Mouse (Mus musculus): ENCODE measurements at regions not wholly inside any gene's neighbourhood (a gene's known extent, or its start where the extent isn't known, plus 50 kb on each side); places are given as distances from the start of the nearest gene placed in this dataset.

DNA sequence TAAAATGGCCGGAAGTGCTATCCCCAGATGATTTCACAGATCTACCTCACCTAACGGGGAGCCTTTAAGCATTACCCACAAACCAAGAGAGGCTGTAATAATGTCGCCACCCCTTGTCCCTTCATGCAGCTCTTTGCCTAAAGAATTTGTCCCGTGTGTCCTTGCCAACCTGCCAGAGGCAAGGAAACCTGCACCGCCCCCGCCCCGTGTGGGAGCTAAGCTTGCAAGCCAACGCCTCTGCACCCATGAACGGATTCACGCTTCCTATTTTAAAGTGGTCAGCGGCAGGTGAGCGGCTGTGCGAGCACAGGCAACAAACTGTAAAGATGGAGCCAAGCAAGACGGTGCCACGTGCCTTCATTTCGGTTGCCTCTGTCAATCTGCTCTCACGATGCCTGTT is 63.1 kb downstream of the Gm11011 start:
- WGBS: 87% methylated on average over 17 of the region's 17 CpGs
- no peaks in the 10 kb centered on the region for H3K27me3 ChIP-seq (ENCODE audit: control insufficient read depth, insufficient read depth, low read length)
- H3K4me1 ChIP-seq (replicated peaks; ENCODE audit: control insufficient read depth, insufficient read depth, low read length): no peaks in the 10 kb centered on the region
- no peak for ATAC-seq (ENCODE audit: low FRiP score)
- H3K36me3 ChIP-seq (replicated peaks; ENCODE audit: control insufficient read depth, insufficient read depth): no peaks in the 10 kb centered on the region
- no peak for DNase-seq (ENCODE audit: low spot score)
- H3K9ac ChIP-seq: no peak overlapping the region
- no peak overlapping the region for H3K27ac ChIP-seq
- no peak overlapping the region for H3K4me2 ChIP-seq (replicated peaks)
- H3K4me3 ChIP-seq (replicated peaks; ENCODE audit: low read length): no peak overlapping the region
- no peaks in the 10 kb centered on the region for H3K9me3 ChIP-seq (ENCODE audit: control insufficient read depth, low read length)

DNA sequence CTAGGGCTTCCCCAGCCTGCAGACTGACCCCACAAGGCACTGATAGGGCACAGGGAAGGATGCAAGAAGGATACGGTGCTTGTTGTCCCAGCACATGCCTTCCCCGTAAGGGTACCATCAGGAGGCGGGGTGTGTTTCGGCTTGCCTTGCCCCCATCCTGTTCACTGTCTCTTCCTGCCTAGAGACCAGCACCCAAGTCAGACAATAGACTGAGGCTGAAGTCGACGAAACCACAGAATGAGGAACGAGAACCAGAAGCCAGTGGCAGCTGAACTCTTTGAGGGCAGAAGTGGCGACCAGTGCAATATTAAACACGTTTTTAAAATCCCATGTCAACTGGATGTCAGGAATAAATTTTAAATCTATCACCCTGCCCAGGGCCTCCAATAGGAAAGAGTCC is 67.6 kb downstream of the Gm11011 start:
- no peak overlapping the region for H3K27ac ChIP-seq
- H3K4me3 ChIP-seq (replicated peaks; ENCODE audit: low read length): no peak overlapping the region
- H3K9me3 ChIP-seq (ENCODE audit: control insufficient read depth, low read length): no peaks in the 10 kb centered on the region
- H3K4me2 ChIP-seq (replicated peaks): no peak overlapping the region
- 70% methylated on average over 9 of the region's 9 CpGs for WGBS
- H3K4me1 ChIP-seq (replicated peaks; ENCODE audit: control insufficient read depth, insufficient read depth, low read length): no peaks in the 10 kb centered on the region
- H3K9ac ChIP-seq: no peak overlapping the region
- ATAC-seq (ENCODE audit: low FRiP score) (no peak), DNase-seq (ENCODE audit: low spot score) (no peak)
- no peaks in the 10 kb centered on the region for H3K27me3 ChIP-seq (ENCODE audit: control insufficient read depth, insufficient read depth, low read length)
- no peaks in the 10 kb centered on the region for H3K36me3 ChIP-seq (replicated peaks; ENCODE audit: control insufficient read depth, insufficient read depth)

DNA sequence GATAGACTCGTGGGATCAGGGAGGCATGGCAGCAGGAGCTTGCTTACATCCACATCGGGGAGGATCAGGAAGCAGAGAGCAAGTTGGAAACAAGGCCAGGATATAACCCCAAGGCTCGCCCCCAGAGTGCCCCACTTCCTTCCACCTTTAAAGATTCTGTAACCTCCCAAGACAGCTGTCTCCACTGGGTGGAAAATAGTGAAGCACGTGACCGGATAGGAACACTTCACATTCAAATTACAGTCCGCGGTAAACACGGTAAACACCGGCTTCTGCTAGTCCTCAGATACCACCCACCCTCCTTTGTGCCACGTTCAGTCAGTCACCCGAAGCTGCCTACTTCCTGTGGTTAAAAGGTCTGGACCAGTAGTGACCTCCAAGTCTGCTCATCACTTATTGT is 72.2 kb downstream of the Gm11011 start:
- ATAC-seq (ENCODE audit: low FRiP score) (no peak), DNase-seq (ENCODE audit: low spot score) (no peak)
- H3K27me3 ChIP-seq (ENCODE audit: control insufficient read depth, insufficient read depth, low read length): no peaks in the 10 kb centered on the region
- H3K4me1 ChIP-seq (replicated peaks; ENCODE audit: control insufficient read depth, insufficient read depth, low read length): no peaks in the 10 kb centered on the region
- H3K9ac ChIP-seq: no peak overlapping the region
- no peak overlapping the region for H3K4me3 ChIP-seq (replicated peaks; ENCODE audit: low read length)
- H3K9me3 ChIP-seq (ENCODE audit: control insufficient read depth, low read length): no peaks in the 10 kb centered on the region
- no peaks in the 10 kb centered on the region for H3K36me3 ChIP-seq (replicated peaks; ENCODE audit: control insufficient read depth, insufficient read depth)
- WGBS: 76% methylated on average over 11 of the region's 11 CpGs
- no peak overlapping the region for H3K27ac ChIP-seq
- no peak overlapping the region for H3K4me2 ChIP-seq (replicated peaks)

DNA sequence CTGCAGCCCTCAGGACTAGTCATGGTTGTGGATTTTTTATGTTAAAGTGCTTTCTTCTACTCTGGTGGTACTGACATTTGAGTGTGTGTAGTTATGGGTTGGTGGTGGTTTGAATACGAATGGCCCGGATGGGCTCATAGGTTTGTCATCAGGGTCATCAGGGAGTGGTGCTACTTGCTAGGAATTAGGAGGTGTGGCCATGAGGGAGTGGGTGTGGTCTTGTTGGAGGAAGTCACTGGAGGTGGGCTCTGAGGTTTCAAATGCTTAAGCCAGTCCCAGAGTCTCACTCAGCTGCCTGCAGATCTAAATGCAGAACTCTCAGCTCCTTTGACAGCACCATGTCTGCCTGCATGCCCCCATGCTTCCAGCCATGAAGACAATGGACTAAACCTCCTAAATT is 76.8 kb downstream of the Gm11011 start:
- Histone ChIP-seq H3K9ac (no peak overlapping the region), H3K36me3 (replicated peaks; ENCODE audit: control insufficient read depth, insufficient read depth) (no peaks in the 10 kb centered on the region), H3K4me1 (replicated peaks; ENCODE audit: control insufficient read depth, insufficient read depth, low read length) (no peaks in the 10 kb centered on the region), H3K4me3 (replicated peaks; ENCODE audit: low read length) (no peak overlapping the region), H3K4me2 (replicated peaks) (no peak overlapping the region), H3K27me3 (ENCODE audit: control insufficient read depth, insufficient read depth, low read length) (no peaks in the 10 kb centered on the region), H3K27ac (no peak overlapping the region), H3K9me3 (ENCODE audit: control insufficient read depth, low read length) (no peaks in the 10 kb centered on the region)
- 93% methylated on average over 2 of the region's 2 CpGs for WGBS
- ATAC-seq (ENCODE audit: low FRiP score) (no peak), DNase-seq (ENCODE audit: low spot score) (no peak)

- no peaks in the 10 kb centered on the region for H3K27me3 ChIP-seq (ENCODE audit: control insufficient read depth, insufficient read depth, low read length)
- H3K27ac ChIP-seq: no peak overlapping the region
- DNase-seq (ENCODE audit: low spot score) (no peak), ATAC-seq (ENCODE audit: low FRiP score) (no peak)
- 68% methylated on average over 4 of the region's 4 CpGs for WGBS
- H3K4me3 ChIP-seq (replicated peaks; ENCODE audit: low read length): no peak overlapping the region
- H3K9ac ChIP-seq: no peak overlapping the region
- no peak overlapping the region for H3K4me2 ChIP-seq (replicated peaks)
- no peaks in the 10 kb centered on the region for H3K9me3 ChIP-seq (ENCODE audit: control insufficient read depth, low read length)
- H3K36me3 ChIP-seq (replicated peaks; ENCODE audit: control insufficient read depth, insufficient read depth): no peaks in the 10 kb centered on the region
- no peaks in the 10 kb centered on the region for H3K4me1 ChIP-seq (replicated peaks; ENCODE audit: control insufficient read depth, insufficient read depth, low read length)
Measured at GRCm38 (mm10) chr2:169509406-169509805, 78.1 kb downstream of the Gm11011 start.

GRCm38 (mm10) chr2:169504416-169505057 is 83.0 kb downstream of the Gm11011 start:
- Histone ChIP-seq H3K4me2 (replicated peaks) (no peak overlapping the region), H3K9me3 (ENCODE audit: control insufficient read depth, low read length) (no peaks in the 10 kb centered on the region), H3K4me1 (replicated peaks; ENCODE audit: control insufficient read depth, insufficient read depth, low read length) (no peaks in the 10 kb centered on the region), H3K9ac (no peak overlapping the region), H3K36me3 (replicated peaks; ENCODE audit: control insufficient read depth, insufficient read depth) (no peaks in the 10 kb centered on the region), H3K27me3 (ENCODE audit: control insufficient read depth, insufficient read depth, low read length) (no peaks in the 10 kb centered on the region), H3K4me3 (replicated peaks; ENCODE audit: low read length) (no peak overlapping the region), H3K27ac (no peak overlapping the region)
- DNase-seq (ENCODE audit: low spot score): no peak
- WGBS: 54% methylated on average over 11 of the region's 11 CpGs
- ATAC-seq (ENCODE audit: low FRiP score): no peak

- no peak overlapping the region for H3K27ac ChIP-seq
- no peak overlapping the region for H3K4me2 ChIP-seq (replicated peaks)
- H3K4me1 ChIP-seq (replicated peaks; ENCODE audit: control insufficient read depth, insufficient read depth, low read length): no peaks in the 10 kb centered on the region
- H3K4me3 ChIP-seq (replicated peaks; ENCODE audit: low read length): no peak overlapping the region
- ATAC-seq (ENCODE audit: low FRiP score) (no peak), DNase-seq (ENCODE audit: low spot score) (no peak)
- no peaks in the 10 kb centered on the region for H3K36me3 ChIP-seq (replicated peaks; ENCODE audit: control insufficient read depth, insufficient read depth)
- H3K27me3 ChIP-seq (ENCODE audit: control insufficient read depth, insufficient read depth, low read length): no peaks in the 10 kb centered on the region
- no peaks in the 10 kb centered on the region for H3K9me3 ChIP-seq (ENCODE audit: control insufficient read depth, low read length)
- WGBS: 77% methylated on average over 6 of the region's 6 CpGs
- no peak overlapping the region for H3K9ac ChIP-seq
Measured at GRCm38 (mm10) chr2:169503598-169503958, 84.0 kb downstream of the Gm11011 start.

DNA sequence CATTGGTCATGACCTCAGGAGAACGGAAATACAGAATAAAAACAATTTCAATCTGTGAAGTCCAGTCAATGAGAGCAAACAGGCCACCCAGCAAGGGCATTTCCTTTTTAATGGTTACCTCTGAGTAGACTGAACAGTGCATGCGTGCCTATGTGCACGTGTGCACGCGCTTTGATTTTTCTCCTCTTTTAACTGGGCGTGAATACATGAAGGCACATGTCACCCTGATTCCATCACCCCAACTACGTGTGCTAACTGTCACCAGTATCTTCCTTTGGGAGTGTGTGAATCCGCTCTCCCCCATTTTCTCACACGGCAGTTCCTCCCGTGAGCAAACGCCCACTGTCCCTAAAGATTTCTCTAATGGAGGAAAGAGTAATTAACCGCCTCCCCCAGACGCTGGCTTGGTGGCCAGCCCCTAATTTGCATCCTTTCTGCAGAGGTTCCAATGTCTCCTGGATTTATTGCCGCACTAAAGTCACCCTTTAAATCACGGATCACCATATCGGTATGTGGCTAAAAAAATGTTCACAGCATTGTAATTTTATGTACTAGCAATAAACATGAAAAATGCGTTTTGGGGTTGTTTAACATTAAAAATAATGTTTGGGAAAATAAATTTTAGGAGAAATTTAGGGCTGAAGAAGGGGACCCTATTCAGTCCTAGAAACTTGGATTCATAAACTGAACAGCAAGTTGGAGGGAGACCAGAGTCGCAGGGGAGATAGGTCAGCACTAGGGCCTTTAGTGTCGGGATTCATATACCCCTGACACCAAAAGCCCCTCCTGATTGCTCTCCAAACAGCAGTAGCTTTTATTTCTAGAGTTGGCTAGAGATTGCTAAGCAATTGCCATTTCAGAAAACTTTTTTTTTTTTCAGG is 84.6 kb downstream of the Gm11011 start:
- no peaks in the 10 kb centered on the region for H3K36me3 ChIP-seq (replicated peaks; ENCODE audit: control insufficient read depth, insufficient read depth)
- no peak for ATAC-seq (ENCODE audit: low FRiP score)
- H3K27ac ChIP-seq: no peak overlapping the region
- DNase-seq (ENCODE audit: low spot score): no peak
- WGBS: 56% methylated on average over 19 of the region's 19 CpGs
- H3K9me3 ChIP-seq (ENCODE audit: control insufficient read depth, low read length): no peaks in the 10 kb centered on the region
- no peaks in the 10 kb centered on the region for H3K4me1 ChIP-seq (replicated peaks; ENCODE audit: control insufficient read depth, insufficient read depth, low read length)
- H3K4me3 ChIP-seq (replicated peaks; ENCODE audit: low read length): no peak overlapping the region
- H3K4me2 ChIP-seq (replicated peaks): no peak overlapping the region
- no peak overlapping the region for H3K9ac ChIP-seq
- H3K27me3 ChIP-seq (ENCODE audit: control insufficient read depth, insufficient read depth, low read length): no peaks in the 10 kb centered on the region

DNA sequence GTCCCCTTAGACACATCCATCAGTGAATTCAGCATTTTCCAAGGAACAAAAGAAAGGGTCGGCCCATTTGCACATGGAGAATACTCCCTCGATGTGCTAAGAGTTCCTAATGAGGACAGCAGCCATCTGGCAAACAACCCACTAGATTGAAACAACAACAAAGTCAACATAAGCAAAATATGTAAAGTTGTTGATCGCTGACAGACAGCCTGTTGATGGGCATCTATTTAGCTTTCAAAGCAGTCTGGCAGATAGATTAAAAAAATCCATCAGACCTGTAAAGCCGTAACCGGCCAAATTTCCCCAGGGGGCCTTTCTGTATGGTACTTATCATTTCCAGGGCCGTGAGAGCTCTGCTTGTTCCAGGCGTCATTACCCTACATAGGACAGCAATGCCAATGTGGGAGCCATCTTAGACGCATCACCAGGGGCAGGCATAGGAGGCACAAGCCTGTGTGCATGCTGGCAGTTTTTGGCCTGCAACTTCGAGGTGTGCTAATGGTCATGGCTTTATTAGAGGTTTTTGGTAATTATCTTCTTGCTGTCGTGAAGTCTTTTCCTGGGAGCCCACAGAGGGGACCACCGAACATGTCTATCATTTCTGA is 85.7 kb downstream of the Gm11011 start:
- no peaks in the 10 kb centered on the region for H3K36me3 ChIP-seq (replicated peaks; ENCODE audit: control insufficient read depth, insufficient read depth)
- no peak for DNase-seq (ENCODE audit: low spot score)

More for the DNA sequence above, 85.7 kb downstream of the Gm11011 start:
- H3K27me3 ChIP-seq (ENCODE audit: control insufficient read depth, insufficient read depth, low read length): no peaks in the 10 kb centered on the region
- no peak for ATAC-seq (ENCODE audit: low FRiP score)
- H3K4me3 ChIP-seq (replicated peaks; ENCODE audit: low read length): no peak overlapping the region
- H3K4me2 ChIP-seq (replicated peaks): no peak overlapping the region
- H3K9me3 ChIP-seq (ENCODE audit: control insufficient read depth, low read length): no peaks in the 10 kb centered on the region
- H3K9ac ChIP-seq: no peak overlapping the region
- WGBS: 52% methylated on average over 11 of the region's 11 CpGs
- H3K4me1 ChIP-seq (replicated peaks; ENCODE audit: control insufficient read depth, insufficient read depth, low read length): no peaks in the 10 kb centered on the region
- no peak overlapping the region for H3K27ac ChIP-seq

Data from hindbrain, embryonic 14.5 days (tissue).